Mouse (Mus musculus) brain, adult 2 months (tissue): ENCODE data around the gene Stx1b.

Source experiments
- DNase-seq: peaks from one replicate; pipeline ENCODE4 v3.0.0; 2011; ENCODE audit warnings: low read depth, low spot score

Gene Stx1b

GRCm38 (mm10) chr7:127817053-127817452 lies 7.3 kb downstream of the Stx1b start:
- peak; percentile 25 for DNase-seq

GRCm38 (mm10) chr7:127815954-127816821 lies 8.2 kb downstream of the Stx1b start:
- DNase-seq, result peak; percentile 95

GRCm38 (mm10) chr7:127815116-127815665 lies 9.2 kb downstream of the Stx1b start:
- DNase-seq, result no peak

- DNase-seq, result peak; percentile 99
Observed at GRCm38 (mm10) chr7:127814241-127814921, 10.0 kb downstream of the Stx1b start.

GRCm38 (mm10) chr7:127813821-127814220 lies 10.5 kb downstream of the Stx1b start:
- no peak for DNase-seq

GRCm38 (mm10) chr7:127812292-127812691 lies 12.1 kb downstream of the Stx1b start:
- DNase-seq, result no peak

GRCm38 (mm10) chr7:127811240-127811639 lies 13.1 kb downstream of the Stx1b start:
- no peak for DNase-seq

- no peak for DNase-seq
Observed at GRCm38 (mm10) chr7:127810650-127811049, 13.7 kb downstream of the Stx1b start.

- no peak for DNase-seq
Observed at GRCm38 (mm10) chr7:127809846-127810245, 14.5 kb downstream of the Stx1b start.

- no peak for DNase-seq
Observed at GRCm38 (mm10) chr7:127808821-127809220, 15.5 kb downstream of the Stx1b start.

- DNase-seq, result peak; percentile 96
Observed at GRCm38 (mm10) chr7:127802313-127802712, 22.0 kb downstream of the Stx1b start.

GRCm38 (mm10) chr7:127801010-127801621 lies 23.2 kb downstream of the Stx1b start:
- peak; percentile 54 for DNase-seq

GRCm38 (mm10) chr7:127800435-127801009 lies 23.8 kb downstream of the Stx1b start, which contains the start of gene Hsd3b7:
Gene Hsd3b7, plus strand, starts transcription at chr7:127800604.
- peak; percentile 94 for DNase-seq

GRCm38 (mm10) chr7:127799738-127800137 lies 24.6 kb downstream of the Stx1b start:
- DNase-seq, result no peak

- no peak for DNase-seq
Observed at GRCm38 (mm10) chr7:127799211-127799610, 25.1 kb downstream of the Stx1b start.

- DNase-seq, result peak; percentile 99
Observed at GRCm38 (mm10) chr7:127798591-127798990, 25.8 kb downstream of the Stx1b start.

- DNase-seq, result no peak
Observed at GRCm38 (mm10) chr7:127797076-127797845, 27.1 kb downstream of the Stx1b start.

- no peak for DNase-seq
Observed at GRCm38 (mm10) chr7:127785308-127785707, 39.0 kb downstream of the Stx1b start, which contains the start of gene Gm49388. Gene Gm49388, plus strand, starts transcription at chr7:127785608.

- DNase-seq, result no peak
Observed at GRCm38 (mm10) chr7:127778350-127778749, 46.0 kb downstream of the Stx1b start.

GRCm38 (mm10) chr7:127777474-127778266 lies 46.7 kb downstream of the Stx1b start:
- peak; percentile 61 for DNase-seq
